ENCODE assay signal across 9 mouse cellular contexts in the genomic region with DNA sequence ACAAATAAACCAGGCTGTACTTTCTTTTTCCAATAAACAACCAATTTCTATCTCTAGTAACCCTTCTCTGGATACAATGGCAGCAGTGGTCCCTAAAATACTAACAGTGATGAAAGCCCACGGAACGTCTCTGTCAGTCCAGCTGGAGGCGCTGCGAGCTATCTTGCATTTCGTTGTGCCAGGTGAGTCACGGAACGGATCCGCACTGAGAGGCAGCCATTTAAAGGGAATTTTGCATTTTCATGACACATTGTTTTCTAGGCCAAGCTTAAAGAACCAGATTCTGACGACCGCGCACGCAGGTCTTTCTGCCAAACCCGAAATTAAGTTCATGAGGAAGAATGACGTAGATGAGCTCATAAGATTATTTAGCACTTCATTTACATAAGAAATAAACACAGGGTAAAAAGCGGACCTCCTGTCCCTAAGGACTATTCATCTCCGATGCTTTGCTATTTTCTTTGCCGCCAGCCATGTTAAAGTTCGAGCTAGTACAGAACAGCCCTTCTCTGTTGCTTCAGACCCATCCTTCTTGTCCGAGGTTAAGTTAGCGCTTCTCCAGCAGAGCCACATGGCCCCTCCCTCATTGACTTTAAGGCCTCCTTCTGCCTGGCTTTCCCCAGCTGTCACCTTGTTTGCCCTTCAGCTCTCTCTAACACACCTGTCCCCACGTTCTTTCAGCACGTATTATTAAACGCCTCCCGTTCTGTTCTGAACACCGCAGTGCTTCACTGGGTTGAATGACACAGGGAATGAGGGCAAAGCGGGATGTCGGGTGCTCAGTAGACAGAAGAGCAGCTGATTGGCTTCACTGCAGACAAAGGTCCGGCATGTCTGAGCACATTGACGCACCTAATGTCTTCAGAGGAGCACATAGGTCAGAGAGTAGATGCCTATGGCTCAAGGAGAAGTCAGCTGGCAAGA. TPM values are rescaled to one million over a fixed set of nuclear protein-coding genes. Genes with fewer than 3 reads are reported as not detected.
DNase-seq lines count a peak whose midpoint lies in the region; ATAC-seq and TF ChIP-seq lines count a peak whose summit lies in the region.
"Had no signal": no experiment of that assay in that cellular context is flagged by ENCODE, and none has a peak within 500 bp of the region (broad histone marks: within the 10 kb centered on the region; RNA-seq: fewer than 3 reads in every experiment).

No protein-coding gene starts in this region.

- DNase-seq in heart, postnatal 10 days, result no peak
- DNase-seq in ES-CJ7 (ENCODE audit: low read depth, low spot score), result peak; percentile 49
- peak; percentile 34 for DNase-seq in embryonic facial prominence, embryonic 14.5 days (ENCODE audit: low spot score)
- DNase-seq in limb, embryonic 14.5 days (ENCODE audit: low spot score), result no peak
- no peak for DNase-seq in gastrocnemius, adult 8-10 months (ENCODE audit: low spot score in 2 of 2)
- DNase-seq in gastrocnemius, adult 18-20 months (ENCODE audit: low spot score), result no peak
- DNase-seq in c-Kit-positive CD71-positive TER-119-positive erythroid progenitor cells, embryonic 14.5 days (ENCODE audit: low spot score), result no peak

- 40% methylated on average over 29 of the region's 29 CpGs for WGBS in heart, embryonic 12.5 days
- WGBS in embryonic facial prominence, embryonic 14.5 days, result 38% methylated on average over 29 of the region's 29 CpGs
- WGBS in limb, embryonic 14.5 days, result 43% methylated on average over 29 of the region's 29 CpGs

- no peak for ATAC-seq in heart, embryonic 12.5 days (ENCODE audit: insufficient number of reproducible peaks, low FRiP score)
- ATAC-seq in embryonic facial prominence, embryonic 14.5 days (ENCODE audit: low read depth), result 0 out of 2 replicates have a peak, but pooled peaks have one; percentile 30
- no peak for ATAC-seq in limb, embryonic 14.5 days (ENCODE audit: low FRiP score, low read depth)
- ATAC-seq: Patski had no signal

- no peak for TF ChIP-seq POLR2A in limb, embryonic 14.5 days (IDR thresholded peaks at IDR 0.05; ENCODE audit: borderline replicate concordance, extremely low read depth, insufficient read depth, insufficient read length)

- H3K27me3 ChIP-seq in heart, embryonic 12.5 days (replicated peaks), result no peaks in the 10 kb centered on the region
- H3K27me3 ChIP-seq in embryonic facial prominence, embryonic 14.5 days (replicated peaks; ENCODE audit: control insufficient read depth, insufficient read depth, low read length), result no peaks in the 10 kb centered on the region
- H3K27me3 ChIP-seq in limb, embryonic 14.5 days (ENCODE audit: control insufficient read depth, insufficient read depth, low read length), result no peaks in the 10 kb centered on the region
- H3K27me3 ChIP-seq: Patski had no signal

- H3K36me3 ChIP-seq in heart, embryonic 12.5 days, result peaks cover 12% of the 10 kb centered on the region
- peaks cover 22% of the 10 kb centered on the region; the same call in 1 of the 2 replicates for H3K36me3 ChIP-seq in embryonic facial prominence, embryonic 14.5 days (ENCODE audit: control insufficient read depth, insufficient read depth, low read length)
- H3K36me3 ChIP-seq in limb, embryonic 14.5 days (ENCODE audit: control insufficient read depth, insufficient read depth, low read length), result peaks cover 8% of the 10 kb centered on the region; the same call in 1 of the 2 replicates

- intact Hi-C loops in heart, postnatal 10 days (cut with DNase I), result no loop called here

- H3K9me3 ChIP-seq in heart, embryonic 12.5 days (replicated peaks), result no peaks in the 10 kb centered on the region
- no peaks in the 10 kb centered on the region for H3K9me3 ChIP-seq in embryonic facial prominence, embryonic 14.5 days (ENCODE audit: control insufficient read depth, low read length)
- H3K9me3 ChIP-seq in limb, embryonic 14.5 days (ENCODE audit: control insufficient read depth, low read length), result no peaks in the 10 kb centered on the region

- peak overlapping the region; percentile 62 for H3K4me2 ChIP-seq in heart, embryonic 12.5 days
- peak overlapping the region; percentile 41 for H3K4me2 ChIP-seq in embryonic facial prominence, embryonic 14.5 days (ENCODE audit: low read depth, low read length)
- H3K4me2 ChIP-seq in limb, embryonic 14.5 days (replicated peaks; ENCODE audit: low read depth, low read length, severe bottlenecking), result 0 out of 2 replicates have a peak overlapping the region, but pooled peaks have one; percentile 2

- H3K4me3 ChIP-seq in heart, embryonic 12.5 days, result peak overlapping the region; percentile 31
- peak overlapping the region; percentile 10 for H3K4me3 ChIP-seq in embryonic facial prominence, embryonic 14.5 days (ENCODE audit: low read depth, low read length)
- H3K4me3 ChIP-seq in limb, embryonic 14.5 days (replicated peaks; ENCODE audit: low read length), result peak overlapping the region; percentile 6; the same call in 1 of the 2 replicates

- no peaks in the 10 kb centered on the region for H3K4me1 ChIP-seq in heart, embryonic 12.5 days (replicated peaks)
- H3K4me1 ChIP-seq in embryonic facial prominence, embryonic 14.5 days (ENCODE audit: control insufficient read depth, insufficient read depth, low read length), result no peaks in the 10 kb centered on the region
- H3K4me1 ChIP-seq in limb, embryonic 14.5 days (ENCODE audit: control insufficient read depth, insufficient read depth, low read length), result no peaks in the 10 kb centered on the region

- no peak overlapping the region for H3K9ac ChIP-seq in heart, embryonic 12.5 days
- H3K9ac ChIP-seq in embryonic facial prominence, embryonic 14.5 days (ENCODE audit: low read depth, low read length), result no peak overlapping the region
- H3K9ac ChIP-seq in limb, embryonic 14.5 days (ENCODE audit: low read depth, low read length, severe bottlenecking), result no peak overlapping the region

- no peak overlapping the region for H3K27ac ChIP-seq in heart, embryonic 12.5 days (ENCODE audit: poor library complexity, severe bottlenecking)
- no peak overlapping the region for H3K27ac ChIP-seq in embryonic facial prominence, embryonic 14.5 days (replicated peaks; ENCODE audit: low read depth, low read length)
- no peak overlapping the region for H3K27ac ChIP-seq in limb, embryonic 14.5 days (replicated peaks; ENCODE audit: low read depth, low read length)

RNA-seq across cellular contexts. Expression of gene Lrrk2, which starts 36.5 kb away (rescaled TPM):
- 6.5 and 8.3 TPM in 2 replicates for polyA plus RNA-seq in heart, embryonic 12.5 days (2016; fragmentation: Nextera tagmentation; extraction: Ambion mirVana)
- total RNA-seq in heart, postnatal 10 days (2021), result 10 to 100 TPM; 10.8 to 13.7 TPM
- polyA plus RNA-seq in embryonic facial prominence, embryonic 14.5 days (2014; fragmentation: Nextera tagmentation; extraction: Ambion mirVana), result 6.6 and 8.5 TPM in 2 replicates
- polyA plus RNA-seq in limb, embryonic 14.5 days (2012; rRNA removed), result 4.5 and 5.7 TPM in 2 replicates
- 7.6 and 8.5 TPM in 2 replicates for polyA plus RNA-seq in limb, embryonic 14.5 days (2014; fragmentation: Nextera tagmentation; extraction: Ambion mirVana)
- total RNA-seq in gastrocnemius, adult 8-10 months (2022), result 1 to 10 TPM; 4.3 to 6.0 (median 5.2) TPM
- 1 to 10 TPM; 5.4 TPM for total RNA-seq in gastrocnemius, adult 18-20 months (2021)

Comparison
In these comparisons a context has a peak if more than half of its experiments do, and no peak if none do; other contexts are left out.
1. H3K4me2 ChIP-seq: peak in every context shown above with its lines; median percentile 62 in heart, embryonic 12.5 days; 41 in embryonic facial prominence, embryonic 14.5 days; 2 in limb, embryonic 14.5 days.
2. DNase-seq: peak in ES-CJ7 (single experiment) and embryonic facial prominence, embryonic 14.5 days (single experiment); none in heart, postnatal 10 days (0 of 2), limb, embryonic 14.5 days (single experiment), gastrocnemius, adult 8-10 months (0 of 2), gastrocnemius, adult 18-20 months (single experiment) and c-Kit-positive CD71-positive TER-119-positive erythroid progenitor cells, embryonic 14.5 days (single experiment).
3. Peak in every context shown above with its lines, with median percentiles within 50 percentile points of each other: H3K4me3 ChIP-seq.